Mouse (Mus musculus): ENCODE results near the gene Lhx2. TPM values are rescaled to one million over a fixed set of nuclear protein-coding genes. Genes with fewer than 3 reads are reported as not detected.
A peak's percentile ranks its signal among the peaks of the same experiment; 100 is the strongest.

Lhx2 gene
- polyA plus RNA-seq, 1 experiment from 2014 or later = 224 TPM

DNA sequence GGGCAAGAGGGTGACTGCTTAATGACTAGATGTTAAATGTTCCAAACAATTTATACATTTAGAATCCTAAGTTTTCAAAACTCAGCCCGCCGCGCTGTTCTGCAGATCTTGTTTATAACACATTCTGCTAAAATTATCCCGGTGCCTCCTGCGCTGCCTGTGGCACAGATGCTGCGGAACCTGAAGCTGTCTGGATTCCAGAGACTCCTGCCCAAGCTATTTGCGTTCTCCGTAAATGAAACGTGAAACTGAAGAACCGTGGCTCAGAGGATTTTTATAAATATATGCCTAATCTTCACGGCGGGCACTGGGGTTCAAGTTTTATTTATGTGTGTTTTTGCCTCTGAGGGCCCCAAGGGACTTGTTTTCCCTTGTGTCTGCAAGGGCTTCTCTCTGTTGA lies 64.2 kb downstream of the Lhx2 start:
- Histone ChIP-seq H3K4me3 (replicated peaks) (no peak overlapping the region), H3K9me3 (no peaks in the 10 kb centered on the region), H3K9ac (no peak overlapping the region), H3K4me1 (peaks cover 12% of the 10 kb centered on the region), H3K4me2 (no peak overlapping the region), H3K36me3 (replicated peaks) (no peaks in the 10 kb centered on the region), H3K27me3 (0 out of 2 replicates have a peak, but pooled peaks cover 10% of the 10 kb centered on the region), H3K27ac (no peak overlapping the region)
- WGBS = 83% methylated on average over 12 of the region's 12 CpGs
- ATAC-seq (ENCODE audit: low FRiP score) = no peak

DNA sequence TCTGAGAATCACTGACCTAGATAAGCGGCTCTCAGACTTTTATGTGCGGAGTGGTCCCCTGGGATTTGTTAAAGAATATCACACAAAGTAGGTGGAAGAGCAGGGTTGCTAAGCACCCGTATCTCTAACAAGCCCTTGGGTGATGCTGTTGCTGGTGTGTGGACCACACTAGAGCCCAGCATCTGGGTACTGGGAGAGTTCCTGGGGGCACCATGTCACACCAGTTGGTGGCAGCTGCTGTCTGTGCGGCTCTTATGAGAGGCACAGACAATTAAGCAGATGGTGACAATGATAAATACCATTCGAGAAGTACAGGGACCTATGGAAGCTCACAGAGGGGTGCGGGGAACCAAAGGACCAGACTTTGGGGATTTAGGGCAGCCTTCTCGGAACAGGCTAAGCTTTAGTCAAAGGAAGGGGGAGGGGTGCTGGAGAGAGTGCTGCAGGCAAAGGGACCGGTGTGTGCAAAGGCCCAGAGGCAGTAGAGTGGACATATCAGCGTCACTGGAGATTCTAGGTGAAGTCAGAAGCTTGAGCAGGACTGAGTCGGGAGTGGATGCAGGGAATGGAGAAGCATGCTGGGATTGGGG lies 65.0 kb downstream of the Lhx2 start:
- ATAC-seq (ENCODE audit: low FRiP score) = peak; percentile 70; the same call in 1 of the 2 replicates
- no peak overlapping the region for H3K27ac ChIP-seq
- WGBS = 63% methylated on average over 10 of the region's 10 CpGs

DNA sequence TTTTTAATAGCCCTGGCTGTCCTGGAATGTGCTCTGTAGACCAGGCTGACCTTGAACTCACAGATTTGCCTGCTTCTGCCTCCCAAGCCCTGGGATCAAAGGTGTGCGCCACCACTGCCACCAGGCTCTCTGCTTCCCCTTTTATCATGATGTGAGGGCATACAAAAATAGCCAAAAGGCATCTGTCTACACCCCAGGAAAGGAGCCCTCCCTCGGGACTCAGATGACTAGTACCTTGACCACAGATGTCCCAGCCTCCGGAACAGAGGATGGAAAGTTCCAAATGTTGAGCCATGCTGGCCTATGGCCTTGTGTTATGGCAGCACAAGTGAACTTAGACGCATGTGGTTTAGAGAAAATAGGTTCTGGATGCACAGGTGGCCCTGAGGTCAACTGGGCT lies 66.3 kb downstream of the Lhx2 start:
- Histone ChIP-seq H3K4me2 (no peak overlapping the region), H3K36me3 (replicated peaks) (no peaks in the 10 kb centered on the region), H3K4me3 (replicated peaks) (no peak overlapping the region), H3K9ac (no peak overlapping the region), H3K27me3 (0 out of 2 replicates have a peak, but pooled peaks cover 10% of the 10 kb centered on the region), H3K9me3 (no peaks in the 10 kb centered on the region), H3K27ac (no peak overlapping the region), H3K4me1 (peaks cover 10% of the 10 kb centered on the region)
- WGBS = 91% methylated on average over 4 of the region's 4 CpGs
- no peak for ATAC-seq (ENCODE audit: low FRiP score)

More for the DNA sequence above, 65.0 kb downstream of the Lhx2 start:
- Histone ChIP-seq H3K9me3 (no peaks in the 10 kb centered on the region), H3K4me1 (peaks cover 10% of the 10 kb centered on the region), H3K4me2 (no peak overlapping the region), H3K9ac (no peak overlapping the region), H3K4me3 (replicated peaks) (no peak overlapping the region), H3K27me3 (0 out of 2 replicates have a peak, but pooled peaks cover 10% of the 10 kb centered on the region), H3K36me3 (replicated peaks) (no peaks in the 10 kb centered on the region)

DNA sequence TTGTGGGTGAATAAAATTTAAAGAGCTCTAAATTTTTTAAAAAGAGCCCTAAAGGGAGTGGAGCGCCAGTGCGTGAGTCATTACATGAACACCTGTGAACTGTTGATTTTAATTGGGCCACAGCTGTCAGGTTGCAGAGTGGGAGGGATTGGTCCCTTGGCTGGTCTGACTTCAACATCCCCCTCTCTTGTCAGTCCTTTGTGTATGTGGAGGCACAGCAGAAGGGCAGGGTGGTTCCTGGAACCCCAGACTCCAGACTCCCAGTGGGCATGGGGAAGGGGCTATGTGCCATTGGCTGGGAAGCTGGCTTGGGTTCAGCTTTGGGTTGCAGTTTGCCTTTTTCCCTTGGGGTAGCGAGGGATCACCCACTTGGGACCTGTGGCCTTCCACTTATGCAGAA lies 70.2 kb downstream of the Lhx2 start:
- H3K27me3 ChIP-seq = 0 out of 2 replicates have a peak, but pooled peaks cover 10% of the 10 kb centered on the region
- WGBS = 85% methylated on average over 3 of the region's 3 CpGs
- no peak overlapping the region for H3K27ac ChIP-seq
- no peak for ATAC-seq (ENCODE audit: low FRiP score)
- no peak overlapping the region for H3K4me3 ChIP-seq (replicated peaks)
- no peaks in the 10 kb centered on the region for H3K36me3 ChIP-seq (replicated peaks)
- no peak overlapping the region for H3K4me2 ChIP-seq
- H3K9ac ChIP-seq = no peak overlapping the region
- H3K9me3 ChIP-seq = no peaks in the 10 kb centered on the region
- peaks cover 15% of the 10 kb centered on the region for H3K4me1 ChIP-seq

DNA sequence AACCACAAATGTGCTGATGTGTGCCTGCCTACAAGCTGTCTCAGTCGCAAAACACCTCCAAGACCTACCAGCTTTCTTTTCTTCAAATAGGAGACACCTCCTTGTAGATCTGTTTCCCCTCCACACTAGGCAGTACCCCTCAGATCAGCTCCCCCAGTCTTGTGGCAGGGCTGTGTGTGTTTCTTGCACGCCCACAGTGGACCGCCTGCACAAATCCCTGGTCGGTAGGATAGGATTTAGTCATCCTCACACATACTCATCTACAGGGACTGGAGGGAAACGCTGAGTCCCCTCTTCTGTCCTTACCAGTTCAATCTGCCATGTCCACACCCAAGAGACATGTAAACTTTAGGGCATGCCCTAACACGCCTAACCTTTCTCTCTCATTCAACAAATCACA lies 71.1 kb downstream of the Lhx2 start:
- no peaks in the 10 kb centered on the region for H3K9me3 ChIP-seq
- no peak overlapping the region for H3K9ac ChIP-seq
- no peak overlapping the region for H3K4me2 ChIP-seq
- 86% methylated on average over 6 of the region's 6 CpGs for WGBS
- ATAC-seq (ENCODE audit: low FRiP score) = no peak
- H3K4me3 ChIP-seq (replicated peaks) = no peak overlapping the region
- H3K27me3 ChIP-seq = 0 out of 2 replicates have a peak, but pooled peaks cover 10% of the 10 kb centered on the region
- H3K36me3 ChIP-seq (replicated peaks) = no peaks in the 10 kb centered on the region
- H3K27ac ChIP-seq = no peak overlapping the region
- H3K4me1 ChIP-seq = peaks cover 12% of the 10 kb centered on the region

DNA sequence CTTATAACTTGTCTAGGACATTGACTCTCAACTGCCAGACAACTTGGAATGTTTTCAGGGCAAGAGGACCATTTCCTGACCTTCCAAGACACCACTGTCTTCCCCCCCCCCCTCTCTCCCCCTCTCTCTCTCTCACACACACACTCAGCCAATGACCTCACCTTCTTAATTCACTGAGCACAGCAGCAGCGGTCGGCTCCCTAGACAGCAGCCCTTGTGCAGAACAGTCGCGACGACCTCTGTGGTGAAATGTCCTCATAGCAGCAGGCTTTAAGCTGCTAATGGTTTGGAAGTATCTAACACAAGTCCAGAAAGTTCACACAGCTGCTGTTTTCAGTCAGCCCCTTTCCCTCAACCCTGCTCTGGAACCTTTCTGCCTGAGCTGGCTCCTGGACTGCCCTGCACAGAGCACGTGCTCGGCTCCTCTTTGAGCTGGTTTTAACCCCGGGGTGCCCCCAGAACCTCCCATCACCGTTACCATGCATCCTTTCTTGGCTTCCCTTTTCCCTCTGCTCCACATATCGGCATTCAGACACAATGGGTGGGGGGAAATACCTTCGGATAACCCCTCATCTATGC lies 73.6 kb downstream of the Lhx2 start:
- ATAC-seq (ENCODE audit: low FRiP score) = 0 out of 2 replicates have a peak, but pooled peaks have one; percentile 53
- Histone ChIP-seq H3K4me1 (peaks cover 12% of the 10 kb centered on the region), H3K4me2 (no peak overlapping the region), H3K27me3 (no peaks in the 10 kb centered on the region), H3K9ac (no peak overlapping the region), H3K4me3 (replicated peaks) (no peak overlapping the region), H3K27ac (no peak overlapping the region), H3K36me3 (replicated peaks) (no peaks in the 10 kb centered on the region), H3K9me3 (no peaks in the 10 kb centered on the region)
- WGBS = 22% methylated on average over 11 of the region's 11 CpGs

DNA sequence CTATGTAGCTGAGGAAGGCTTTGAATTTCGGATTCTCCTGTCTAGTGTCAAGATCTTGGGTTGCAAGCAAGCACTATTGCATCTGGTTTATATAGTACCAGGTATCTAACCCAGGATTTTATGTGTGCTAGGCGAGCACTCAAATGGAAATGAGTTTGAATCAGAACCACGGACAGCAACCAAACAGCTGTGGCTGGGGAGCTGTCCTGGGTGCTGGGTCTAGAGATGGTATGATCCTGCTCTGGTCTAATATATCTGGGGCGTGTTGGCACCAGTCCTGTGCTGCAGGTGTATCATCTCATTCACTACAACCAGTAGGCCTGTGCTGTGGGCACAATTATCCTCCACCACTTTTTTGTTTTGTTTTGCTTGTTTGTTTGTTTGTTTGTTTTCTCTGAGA lies 78.9 kb downstream of the Lhx2 start:
- Histone ChIP-seq H3K36me3 (replicated peaks) (no peaks in the 10 kb centered on the region), H3K27ac (no peak overlapping the region), H3K4me1 (peaks cover 7% of the 10 kb centered on the region), H3K4me3 (replicated peaks) (no peak overlapping the region), H3K27me3 (no peaks in the 10 kb centered on the region), H3K4me2 (no peak overlapping the region), H3K9me3 (no peaks in the 10 kb centered on the region), H3K9ac (no peak overlapping the region)
- 23% methylated on average over 4 of the region's 4 CpGs for WGBS
- ATAC-seq (ENCODE audit: low FRiP score) = no peak

Other genes starting within 250 kb of the Lhx2 start
- 23.4 and 30.3 TPM in 2 replicates for gene Dennd1a, start 51.9 kb upstream of the Lhx2 start, polyA plus RNA-seq (2016; fragmentation: Nextera tagmentation; extraction: Ambion mirVana)
- 125 and 132 TPM in 2 replicates for gene Nek6, start 172.4 kb downstream of the Lhx2 start, polyA plus RNA-seq (2016; fragmentation: Nextera tagmentation; extraction: Ambion mirVana)

All from forebrain, embryonic 12.5 days (tissue).